Mouse (Mus musculus): ENCODE results near the gene Eomes. TPM values are rescaled to one million over a fixed set of nuclear protein-coding genes. Genes with fewer than 3 reads are reported as not detected.

Gene Eomes
- polyA plus RNA-seq, 1 experiment = not detected

DNA sequence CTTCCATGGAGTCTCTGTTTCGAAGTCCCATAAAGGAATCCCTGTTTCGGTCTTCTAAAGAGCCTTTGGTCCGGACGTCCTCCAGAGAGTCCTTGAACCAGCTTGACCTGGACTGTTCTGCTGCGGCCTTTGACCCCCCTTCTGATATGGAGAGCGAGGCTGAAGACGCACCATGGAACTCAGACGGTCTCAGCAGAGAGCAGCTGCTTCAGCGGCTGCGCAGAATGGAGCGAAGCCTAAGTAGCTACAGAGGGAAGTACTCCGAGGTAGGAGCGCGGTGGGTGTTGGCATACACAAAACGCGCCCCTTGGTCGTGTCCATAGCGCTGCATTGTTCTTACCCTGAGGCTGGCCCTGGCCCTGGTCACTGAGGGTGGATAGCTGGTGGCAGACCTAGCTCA lies 49.0 kb downstream of the Eomes start:
- TF ChIP-seq GATA1 (IDR thresholded peaks at IDR 0.05; ENCODE audit: low read length) = no peak

DNA sequence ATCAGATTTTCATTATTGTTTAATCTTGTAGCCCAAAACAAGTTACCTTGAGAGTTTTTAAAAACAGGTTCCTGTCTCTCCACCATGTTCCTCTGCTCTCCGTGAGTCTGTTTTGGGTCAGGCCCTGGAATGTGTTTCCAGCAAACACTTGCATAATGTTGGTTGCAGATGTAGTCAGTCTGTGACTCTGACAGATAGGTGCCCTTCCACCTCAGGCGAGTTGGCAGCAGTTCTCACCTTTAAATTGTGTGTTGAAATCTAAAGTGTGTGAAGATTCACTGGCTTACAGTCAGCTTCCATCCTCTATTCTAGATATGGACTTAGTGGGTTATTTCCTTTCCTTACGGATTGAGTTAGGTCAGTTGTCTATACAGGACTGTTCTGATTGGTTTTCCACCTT lies 51.8 kb downstream of the Eomes start:
- TF ChIP-seq GATA1 (IDR thresholded peaks at IDR 0.05; ENCODE audit: low read length) = no peak

DNA sequence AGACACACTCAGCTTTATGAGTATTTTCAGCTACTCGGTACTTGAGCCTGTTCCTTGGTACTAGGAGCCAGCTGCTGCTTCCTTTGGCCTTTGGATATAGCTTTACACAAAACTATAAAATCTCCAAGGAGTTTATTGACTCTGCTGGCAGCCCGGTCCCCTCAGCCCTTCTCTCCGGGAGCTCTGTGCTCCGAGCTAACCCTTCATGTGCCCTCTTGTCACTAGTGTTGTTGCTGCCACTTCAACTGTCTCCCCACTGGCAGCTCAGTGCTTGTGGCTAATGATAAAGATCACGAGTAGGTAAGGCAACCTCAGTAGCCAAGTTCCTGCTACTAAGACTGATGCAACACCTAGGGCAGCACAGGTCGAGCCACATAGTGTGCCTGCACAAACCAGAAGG lies 52.7 kb downstream of the Eomes start:
- no peak for TF ChIP-seq GATA1 (IDR thresholded peaks at IDR 0.05; ENCODE audit: low read length)

DNA sequence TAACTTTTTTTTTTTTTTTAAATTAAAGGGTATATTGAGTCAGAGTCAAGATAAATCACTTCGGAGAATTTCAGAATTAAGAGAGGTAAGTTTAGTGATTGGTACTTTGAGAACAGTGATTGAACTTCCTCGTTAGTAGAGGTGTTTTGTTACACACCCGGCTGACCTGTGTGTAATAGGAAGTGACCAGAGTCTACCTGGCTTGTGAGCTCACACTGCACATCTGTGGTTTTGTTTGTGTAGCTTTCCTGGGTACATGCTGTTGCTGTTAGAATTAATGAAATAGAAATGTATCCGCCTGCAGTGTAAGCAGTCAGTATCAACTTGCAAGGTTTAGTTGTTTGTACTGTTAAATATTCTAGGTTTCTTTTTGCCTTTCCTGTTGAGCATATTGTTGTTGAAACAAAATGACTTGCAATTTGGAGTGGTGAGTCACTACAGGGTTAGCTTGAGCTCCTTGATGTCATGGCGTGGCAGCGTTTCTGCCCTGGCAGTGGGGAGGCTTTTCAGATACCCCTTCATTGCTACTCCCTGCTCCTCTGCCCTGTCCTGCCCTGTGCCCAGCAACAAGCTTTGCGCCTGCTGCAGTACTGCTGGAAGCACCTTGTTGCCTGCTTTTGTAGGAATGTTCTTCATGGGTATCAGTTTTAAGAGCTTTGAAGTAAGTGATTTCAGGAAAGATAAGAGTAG lies 54.6 kb downstream of the Eomes start:
- no peak for TF ChIP-seq GATA1 (IDR thresholded peaks at IDR 0.05; ENCODE audit: low read length)

Other genes starting within 250 kb of the Eomes start
- 24.1 and 24.2 TPM in 2 replicates for gene Golga4, start 28.1 kb downstream of the Eomes start, polyA plus RNA-seq (2012)
- gene Itga9, start 128.5 kb downstream of the Eomes start, polyA plus RNA-seq (2012) = not detected in 2 replicates